Mouse (Mus musculus) intestine, embryonic 16.5 days (tissue): Measurements from ENCODE around the gene Actn2. TPM values are rescaled to one million over a fixed set of nuclear protein-coding genes. Genes with fewer than 3 reads are reported as not detected.

Experiments
- polyA plus RNA-seq: library from polyadenylated mRNA; unstranded; fragments of >200 nt; fragmentation: Nextera tagmentation; extraction: Ambion mirVana; gene quantifications from 2 replicates; pipeline ENCODE4 v1.2.1, GENCODE M21; 2015

Actn2 gene
- polyA plus RNA-seq, 1 experiment from 2014 or later, result 2.0 TPM

Other genes with a start within 250 kb of the Actn2 start
- 0.65 and 0.78 TPM in 2 replicates for gene Ryr2, start 233.8 kb downstream of the Actn2 start, polyA plus RNA-seq
- 6.4 and 7.4 TPM in 2 replicates for gene Mtr, start 82.6 kb downstream of the Actn2 start, polyA plus RNA-seq
- 10.8 and 11.2 TPM in 2 replicates for gene Heatr1, start 54.3 kb upstream of the Actn2 start, polyA plus RNA-seq
- gene Lgals8, start 124.2 kb upstream of the Actn2 start, polyA plus RNA-seq, result 39.3 and 42.5 TPM in 2 replicates
- 1.7 TPM in 2 replicates for gene Edaradd, start 179.7 kb upstream of the Actn2 start, polyA plus RNA-seq
- gene Ero1lb, start 225.1 kb upstream of the Actn2 start, polyA plus RNA-seq, result 8.0 and 9.9 TPM in 2 replicates